ENCODE assay signal across 12 mouse cellular contexts in the genomic region with DNA sequence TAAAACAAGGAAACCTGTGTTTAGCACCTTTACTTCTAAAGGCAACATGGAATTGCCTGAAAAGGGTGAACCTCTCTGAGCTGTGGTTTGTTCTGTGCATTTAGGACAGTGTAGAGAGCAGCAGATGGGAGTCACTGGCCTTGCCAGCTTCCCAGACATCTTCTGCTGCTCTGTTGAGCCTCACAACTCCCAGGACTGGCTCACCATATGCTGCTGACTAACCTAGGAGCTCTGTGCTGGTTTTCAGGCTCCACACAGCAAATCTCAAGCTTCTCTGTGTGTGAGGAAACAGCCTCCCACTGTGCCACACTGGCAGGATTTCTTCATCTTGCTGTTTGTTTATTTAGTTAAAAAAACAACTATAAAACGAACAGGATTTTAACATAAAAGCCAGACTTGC. TPM values are rescaled to one million over a fixed set of nuclear protein-coding genes. Genes with fewer than 3 reads are reported as not detected.
DNase-seq lines count a peak whose midpoint lies in the region; ATAC-seq lines count a peak whose summit lies in the region.
"Had no signal": no experiment of that assay in that cellular context is flagged by ENCODE, and none has a peak within 500 bp of the region (broad histone marks: within the 10 kb centered on the region; RNA-seq: fewer than 3 reads in every experiment).

No protein-coding gene starts in this region.

- ATAC-seq in cerebellum, adult (ENCODE audit: insufficient number of reproducible peaks, low FRiP score, low TSS enrichment), result peak; percentile 99
- no peak for ATAC-seq in inflammation-experienced regulatory T-cells, adult 6 months
- ATAC-seq: liver, postnatal 0 days; midbrain, embryonic 16.5 days had no signal

- DNase-seq in layer of hippocampus, adult 11-12 months (ENCODE audit: low spot score), result peak; percentile 21
- DNase-seq in layer of hippocampus, adult 9-10 months (ENCODE audit: low spot score), result no peak
- peak; percentile 93 for DNase-seq in brain, adult 2 months (ENCODE audit: low read depth, low spot score)
- DNase-seq in cerebellum, postnatal 36 days, result peak; percentile 44 to 52
- DNase-seq in kidney, postnatal 10 days, result no peak
- DNase-seq: embryo, embryonic 11 days; liver, postnatal 0 days; retina, postnatal 1 day; thymus, postnatal 14 days had no signal

RNA-seq across cellular contexts. Expression of a gene that starts 53.1 kb away (rescaled TPM):
- not detected for polyA plus RNA-seq in inflammation-experienced regulatory T-cells, adult 6 months (2017; shearing (Covaris generic))

Comparison
In these comparisons a context has a peak if more than half of its experiments do, and no peak if none do; other contexts are left out.
1. DNase-seq: peak in layer of hippocampus, adult 11-12 months (single experiment), brain, adult 2 months (single experiment) and cerebellum, postnatal 36 days (2 of 2); none in layer of hippocampus, adult 9-10 months (single experiment) and kidney, postnatal 10 days (single experiment).